Mouse (Mus musculus): ENCODE data around the gene Fam173b.
"Not testable (repeated sequence)": the region's sequence is repeated elsewhere in the genome, so short reads cannot be mapped to it uniquely, and the experiment has no call there.

Fam173b gene

GRCm38 (mm10) chr15:31567431-31567830, 34.2 kb upstream of the Fam173b start:
- H3K27me3 ChIP-seq (ENCODE audit: insufficient read depth, low read length), result no peaks in the 10 kb centered on the region; the same call in 1 of the 2 replicates
- H3K9me3 ChIP-seq (ENCODE audit: low read length), result no peaks in the 10 kb centered on the region
- peaks cover 38% of the 10 kb centered on the region for H3K4me1 ChIP-seq (replicated peaks; ENCODE audit: low read depth, low read length)
- H3K36me3 ChIP-seq (ENCODE audit: insufficient read depth, low read length), result no peaks in the 10 kb centered on the region
- no peak overlapping the region for H3K4me3 ChIP-seq (replicated peaks; ENCODE audit: low read length)
- TF ChIP-seq POU5F1 (IDR thresholded peaks at IDR 0.05; ENCODE audit: borderline replicate concordance, low read length) (no peak), CTCF (conservative IDR thresholded peaks at IDR 0.05; ENCODE audit: low read length) (no peak)

- H3K4me3 ChIP-seq (replicated peaks; ENCODE audit: low read length), result no peak overlapping the region; the same call in 1 of the 2 replicates
- H3K4me1 ChIP-seq (replicated peaks; ENCODE audit: low read depth, low read length), result peaks cover 32% of the 10 kb centered on the region
- no peaks in the 10 kb centered on the region for H3K36me3 ChIP-seq (ENCODE audit: insufficient read depth, low read length)
- H3K9me3 ChIP-seq (ENCODE audit: low read length), result no peaks in the 10 kb centered on the region
- TF ChIP-seq CTCF (conservative IDR thresholded peaks at IDR 0.05; ENCODE audit: low read length) (no peak), NANOG (IDR thresholded peaks at IDR 0.05; ENCODE audit: borderline replicate concordance, low read length) (no peak), POU5F1 (IDR thresholded peaks at IDR 0.05; ENCODE audit: borderline replicate concordance, low read length) (no peak)
- no peaks in the 10 kb centered on the region; the same call in 1 of the 2 replicates for H3K27me3 ChIP-seq (ENCODE audit: insufficient read depth, low read length)
These were observed 33.1 kb upstream of the Fam173b start for GRCm38 (mm10) chr15:31568581-31568996.

- Histone ChIP-seq H3K9me3 (ENCODE audit: low read length) (no peaks in the 10 kb centered on the region), H3K36me3 (ENCODE audit: insufficient read depth, low read length) (no peaks in the 10 kb centered on the region), H3K27me3 (ENCODE audit: insufficient read depth, low read length) (no peaks in the 10 kb centered on the region; the same call in 1 of the 2 replicates), H3K4me3 (replicated peaks; ENCODE audit: low read length) (no peak overlapping the region), H3K4me1 (replicated peaks; ENCODE audit: low read depth, low read length) (peaks cover 26% of the 10 kb centered on the region)
- no peak for TF ChIP-seq NANOG (IDR thresholded peaks at IDR 0.05; ENCODE audit: borderline replicate concordance, low read length)
- TF ChIP-seq CTCF (conservative IDR thresholded peaks at IDR 0.05; ENCODE audit: low read length), result no peak
- no peak for TF ChIP-seq POU5F1 (IDR thresholded peaks at IDR 0.05; ENCODE audit: borderline replicate concordance, low read length)
These were observed 32.2 kb upstream of the Fam173b start for GRCm38 (mm10) chr15:31569325-31570022.

GRCm38 (mm10) chr15:31570959-31571358, 30.7 kb upstream of the Fam173b start:
- Histone ChIP-seq H3K4me3 (replicated peaks; ENCODE audit: low read length) (no peak overlapping the region), H3K4me1 (replicated peaks; ENCODE audit: low read depth, low read length) (peaks cover 26% of the 10 kb centered on the region), H3K9me3 (ENCODE audit: low read length) (no peaks in the 10 kb centered on the region), H3K36me3 (ENCODE audit: insufficient read depth, low read length) (no peaks in the 10 kb centered on the region), H3K27me3 (ENCODE audit: insufficient read depth, low read length) (no peaks in the 10 kb centered on the region)
- TF ChIP-seq NANOG (IDR thresholded peaks at IDR 0.05; ENCODE audit: borderline replicate concordance, low read length) (no peak), POU5F1 (IDR thresholded peaks at IDR 0.05; ENCODE audit: borderline replicate concordance, low read length) (no peak), CTCF (conservative IDR thresholded peaks at IDR 0.05; ENCODE audit: low read length) (no peak)

GRCm38 (mm10) chr15:31571906-31572722, 29.5 kb upstream of the Fam173b start:
- no peaks in the 10 kb centered on the region for H3K36me3 ChIP-seq (ENCODE audit: insufficient read depth, low read length)
- H3K4me3 ChIP-seq (replicated peaks; ENCODE audit: low read length), result no peak overlapping the region
- TF ChIP-seq NANOG (IDR thresholded peaks at IDR 0.05; ENCODE audit: borderline replicate concordance, low read length), result no peak
- TF ChIP-seq POU5F1 (IDR thresholded peaks at IDR 0.05; ENCODE audit: borderline replicate concordance, low read length), result no peak
- no peak for TF ChIP-seq CTCF (conservative IDR thresholded peaks at IDR 0.05; ENCODE audit: low read length)
- peaks cover 25% of the 10 kb centered on the region for H3K4me1 ChIP-seq (replicated peaks; ENCODE audit: low read depth, low read length)
- H3K27me3 ChIP-seq (ENCODE audit: insufficient read depth, low read length), result no peaks in the 10 kb centered on the region
- no peaks in the 10 kb centered on the region for H3K9me3 ChIP-seq (ENCODE audit: low read length)

- Histone ChIP-seq H3K27me3 (ENCODE audit: insufficient read depth, low read length) (no peaks in the 10 kb centered on the region), H3K4me1 (replicated peaks; ENCODE audit: low read depth, low read length) (peaks cover 14% of the 10 kb centered on the region), H3K4me3 (replicated peaks; ENCODE audit: low read length) (no peak overlapping the region), H3K9me3 (ENCODE audit: low read length) (no peaks in the 10 kb centered on the region), H3K36me3 (ENCODE audit: insufficient read depth, low read length) (no peaks in the 10 kb centered on the region)
- no peak for TF ChIP-seq POU5F1 (IDR thresholded peaks at IDR 0.05; ENCODE audit: borderline replicate concordance, low read length)
- no peak for TF ChIP-seq CTCF (conservative IDR thresholded peaks at IDR 0.05; ENCODE audit: low read length)
- TF ChIP-seq NANOG (IDR thresholded peaks at IDR 0.05; ENCODE audit: borderline replicate concordance, low read length), result no peak
These were observed 28.4 kb upstream of the Fam173b start for GRCm38 (mm10) chr15:31573287-31573686.

- no peaks in the 10 kb centered on the region for H3K9me3 ChIP-seq (ENCODE audit: low read length)
- TF ChIP-seq NANOG (IDR thresholded peaks at IDR 0.05; ENCODE audit: borderline replicate concordance, low read length), result no peak
- no peak for TF ChIP-seq CTCF (conservative IDR thresholded peaks at IDR 0.05; ENCODE audit: low read length)
- no peak for TF ChIP-seq POU5F1 (IDR thresholded peaks at IDR 0.05; ENCODE audit: borderline replicate concordance, low read length)
- no peak overlapping the region for H3K4me3 ChIP-seq (replicated peaks; ENCODE audit: low read length)
- no peaks in the 10 kb centered on the region for H3K36me3 ChIP-seq (ENCODE audit: insufficient read depth, low read length)
- peaks cover 10% of the 10 kb centered on the region for H3K4me1 ChIP-seq (replicated peaks; ENCODE audit: low read depth, low read length)
- H3K27me3 ChIP-seq (ENCODE audit: insufficient read depth, low read length), result no peaks in the 10 kb centered on the region
These were observed 28.0 kb upstream of the Fam173b start for GRCm38 (mm10) chr15:31573692-31574091.

GRCm38 (mm10) chr15:31576076-31576475, 25.6 kb upstream of the Fam173b start:
- Histone ChIP-seq H3K4me1 (replicated peaks; ENCODE audit: low read depth, low read length) (0 out of 2 replicates have a peak, but pooled peaks cover 3% of the 10 kb centered on the region), H3K9me3 (ENCODE audit: low read length) (no peaks in the 10 kb centered on the region), H3K4me3 (replicated peaks; ENCODE audit: low read length) (no peak overlapping the region), H3K27me3 (ENCODE audit: insufficient read depth, low read length) (no peaks in the 10 kb centered on the region), H3K36me3 (ENCODE audit: insufficient read depth, low read length) (no peaks in the 10 kb centered on the region)
- TF ChIP-seq POU5F1 (IDR thresholded peaks at IDR 0.05; ENCODE audit: borderline replicate concordance, low read length), result no peak
- TF ChIP-seq CTCF (conservative IDR thresholded peaks at IDR 0.05; ENCODE audit: low read length), result no peak

GRCm38 (mm10) chr15:31581086-31581485, 20.6 kb upstream of the Fam173b start:
- not testable (repeated sequence) for H3K36me3 ChIP-seq (ENCODE audit: insufficient read depth, low read length); H3K4me1 ChIP-seq (replicated peaks; ENCODE audit: low read depth, low read length); H3K9me3 ChIP-seq (ENCODE audit: low read length); H3K27me3 ChIP-seq (ENCODE audit: insufficient read depth, low read length); H3K4me3 ChIP-seq (replicated peaks; ENCODE audit: low read length)
